Mouse (Mus musculus) megakaryocyte, embryonic 14.5 days (primary cell): ENCODE results near the gene Tmem208.

ENCODE experiments used
- FLI1 ChIP-seq: IDR thresholded peaks from 2 replicates; pipeline ENCODE4 v1.6.1; 2012; ENCODE audit warnings: low read length, inconsistent platforms, mixed read lengths
- GATA1 ChIP-seq: IDR thresholded peaks from 3 replicates; pipeline ENCODE4 v1.6.1; 2012; ENCODE audit warnings: mixed read lengths, low read length, inconsistent platforms, borderline replicate concordance

GRCm38 (mm10) chr8:105361751-105362702 is 35.9 kb downstream of the Tmem208 start:
- TF ChIP-seq GATA1 (no peak), FLI1 (no peak)
